Mouse (Mus musculus) liver, embryonic 14.5 days (tissue): ENCODE measurements at regions not wholly inside any gene's neighbourhood (a gene's known extent, or its start where the extent isn't known, plus 50 kb on each side); places are given as distances from the start of the nearest gene placed in this dataset.

Experiments
- CTCF ChIP-seq: IDR thresholded peaks from 2 replicates; pipeline ENCODE4 v1.5.1; 2016; ENCODE audit warnings: antibody characterized with exemption, low read depth, control low read depth
- EP300 ChIP-seq: IDR thresholded peaks from 2 replicates; pipeline ENCODE4 v1.6.1; 2016; ENCODE audit warnings: antibody characterized with exemption, low read depth

DNA sequence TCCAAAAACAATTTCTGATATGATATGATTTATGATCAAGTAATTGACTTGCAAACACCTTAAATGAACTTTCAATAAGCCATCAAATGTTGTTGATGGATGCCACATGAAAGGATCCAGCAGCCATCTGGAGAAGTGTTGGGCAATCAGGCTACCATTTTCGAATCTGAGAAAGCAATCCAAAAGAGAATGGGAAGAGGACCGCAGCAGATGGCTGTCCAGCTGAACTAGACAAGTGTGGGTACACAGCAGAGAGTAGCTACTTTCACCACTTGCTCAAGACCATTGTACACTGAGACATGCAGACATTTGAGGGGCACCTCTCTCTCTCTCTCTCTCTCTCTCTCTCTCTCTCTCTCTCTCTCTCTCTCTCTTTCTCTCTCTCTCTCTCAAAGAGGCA, 102.3 kb upstream of the Dpyd start:
- no peak for TF ChIP-seq CTCF
- TF ChIP-seq EP300: no peak
